Mouse (Mus musculus) MEL-GATA-1-ER (cell line): ENCODE measurements around the gene Retsat.

Experiments used
- DNase-seq: peaks from one replicate; pipeline ENCODE4 v3.0.0-alpha.2; 2012; ENCODE audit warnings: low read depth; ENCODE audit errors: extremely low read depth

Gene Retsat

GRCm38 (mm10) chr6:72622917-72623316, 24.6 kb downstream of the Retsat start:
- no peak for DNase-seq

GRCm38 (mm10) chr6:72623661-72624402, 25.6 kb downstream of the Retsat start:
- DNase-seq = no peak

GRCm38 (mm10) chr6:72626391-72626790, 28.1 kb downstream of the Retsat start:
- no peak for DNase-seq

- DNase-seq = no peak
Measured at GRCm38 (mm10) chr6:72627276-72627675, 29.0 kb downstream of the Retsat start.

GRCm38 (mm10) chr6:72630370-72630769, 32.1 kb downstream of the Retsat start:
- no peak for DNase-seq

- no peak for DNase-seq
Measured at GRCm38 (mm10) chr6:72630961-72631360, 32.7 kb downstream of the Retsat start.

- DNase-seq = no peak
Measured at GRCm38 (mm10) chr6:72631700-72632099, 33.4 kb downstream of the Retsat start.

GRCm38 (mm10) chr6:72634311-72634710, 36.0 kb downstream of the Retsat start:
- DNase-seq = no peak

GRCm38 (mm10) chr6:72635760-72636431, 37.6 kb downstream of the Retsat start:
- no peak for DNase-seq

- DNase-seq = no peak
Measured at GRCm38 (mm10) chr6:72636940-72637339, 38.7 kb downstream of the Retsat start.

- DNase-seq = no peak
Measured at GRCm38 (mm10) chr6:72641218-72641954, 43.1 kb downstream of the Retsat start.

GRCm38 (mm10) chr6:72644576-72644975, 46.3 kb downstream of the Retsat start:
- no peak for DNase-seq

GRCm38 (mm10) chr6:72645364-72645763, 47.1 kb downstream of the Retsat start:
- no peak for DNase-seq

- DNase-seq = peak; percentile 42
Measured at GRCm38 (mm10) chr6:72647383-72647820, 49.1 kb downstream of the Retsat start.

GRCm38 (mm10) chr6:72648002-72648595, 49.8 kb downstream of the Retsat start:
- no peak for DNase-seq

GRCm38 (mm10) chr6:72650338-72650851, 52.1 kb downstream of the Retsat start:
- no peak for DNase-seq

- DNase-seq = no peak
Measured at GRCm38 (mm10) chr6:72653419-72653818, 55.1 kb downstream of the Retsat start.

GRCm38 (mm10) chr6:72654355-72654754, 56.1 kb downstream of the Retsat start:
- DNase-seq = no peak

- DNase-seq = no peak
Measured at GRCm38 (mm10) chr6:72655309-72656052, 57.2 kb downstream of the Retsat start.

GRCm38 (mm10) chr6:72656053-72656442, 57.8 kb downstream of the Retsat start:
- DNase-seq = no peak

- peak; percentile 30 for DNase-seq
Measured at GRCm38 (mm10) chr6:72658006-72658405, 59.7 kb downstream of the Retsat start.
